Mouse (Mus musculus) MEL (cell line): ENCODE results near the gene Abhd11. TPM values are rescaled to one million over a fixed set of nuclear protein-coding genes. Genes with fewer than 3 reads are reported as not detected.
A peak's percentile ranks its signal among the peaks of the same experiment; 100 is the strongest.

ENCODE experiments used
- DNase-seq: peaks from one replicate; pipeline ENCODE4 v3.0.0; 2011; ENCODE audit warnings: low read depth, low spot score
- H3K27ac ChIP-seq: 2 replicates; pipeline ENCODE4 v1.5.1; 2012; ENCODE audit warnings: low read depth, mild to moderate bottlenecking, control low read depth, low read length, moderate library complexity; ENCODE audit not compliant: control insufficient read depth
- H3K27me3 ChIP-seq, 2 experiments: fragments of 150-350 bp in 1 of 2; sonication (generic) in 1 of 2; 2 replicates each; pipeline ENCODE4 v1.6.1; 2012; ENCODE audit warnings: low read length in 2 of 2, mild to moderate bottlenecking in 2 of 2, improper control_type of control experiment in 1 of 2, moderate library complexity in 1 of 2; ENCODE audit not compliant: insufficient read depth in 2 of 2, control insufficient read depth in 1 of 2
- H3K36me3 ChIP-seq, 2 experiments: 2 replicates each; pipeline ENCODE4 v1.6.1; 2012 to 2014; ENCODE audit warnings: low read length in 2 of 2, improper control_type of control experiment in 1 of 2, inconsistent platforms in 1 of 2, mild to moderate bottlenecking in 1 of 2; ENCODE audit not compliant: insufficient read depth in 2 of 2, control insufficient read depth in 1 of 2
- H3K4me1 ChIP-seq, 2 experiments: fragments of 150-350 bp in 1 of 2; sonication (generic) in 1 of 2; 2 replicates each; pipeline ENCODE4 v1.6.1; 2012; ENCODE audit warnings: low read length in 2 of 2, improper control_type of control experiment in 1 of 2, mild to moderate bottlenecking in 1 of 2; ENCODE audit not compliant: insufficient read depth in 2 of 2, control insufficient read depth in 1 of 2
- H3K4me3 ChIP-seq, 2 experiments: fragments of 150-350 bp in 1 of 2; sonication (generic) in 1 of 2; 2 replicates each; pipeline ENCODE4 v1.5.1; 2012; ENCODE audit warnings: low read depth in 2 of 2, low read length in 2 of 2, mild to moderate bottlenecking in 2 of 2, moderate library complexity in 2 of 2, control low read depth in 1 of 2, improper control_type of control experiment in 1 of 2; ENCODE audit not compliant: control insufficient read depth in 1 of 2, insufficient read depth in 1 of 2
- H3K79me2 ChIP-seq: 2 replicates; pipeline ENCODE4 v1.6.1; 2012; ENCODE audit warnings: mild to moderate bottlenecking, low read length, moderate library complexity; ENCODE audit not compliant: control insufficient read depth, poor library complexity, insufficient read depth
- H3K9ac ChIP-seq: 2 replicates; pipeline ENCODE4 v1.6.1; 2012; ENCODE audit warnings: low read depth, mild to moderate bottlenecking, control low read depth, low read length, moderate library complexity; ENCODE audit not compliant: control insufficient read depth, poor library complexity, severe bottlenecking
- H3K9me3 ChIP-seq: fragments of 150-350 bp; sonication (generic); replicated peaks from 2 replicates; pipeline ENCODE4 v1.6.1; 2012; ENCODE audit warnings: mild to moderate bottlenecking, low read length, improper control_type of control experiment, moderate library complexity; ENCODE audit not compliant: insufficient read depth
- BHLHE40 ChIP-seq: IDR thresholded peaks from 2 replicates; pipeline ENCODE4 v1.6.1; 2012; ENCODE audit warnings: low read depth, mild to moderate bottlenecking, inconsistent platforms, low read length, improper control_type of control experiment, borderline replicate concordance
- CHD1 ChIP-seq: IDR thresholded peaks from 2 replicates; pipeline ENCODE4 v1.6.1; 2012; ENCODE audit warnings: low read depth, mild to moderate bottlenecking, inconsistent platforms, low read length, improper control_type of control experiment
- CHD2 ChIP-seq: IDR thresholded peaks from 2 replicates; pipeline ENCODE4 v1.6.1; 2011; ENCODE audit warnings: low read length, improper control_type of control experiment
- CTCF ChIP-seq, 3 experiments: IDR thresholded peaks in 2 of 3; conservative IDR thresholded peaks in 1 of 3; 2 replicates each; pipeline ENCODE4 v1.5.1; 2011 to 2012; ENCODE audit warnings: low read length in 3 of 3, low read depth in 2 of 3, mild to moderate bottlenecking in 2 of 3, improper control_type of control experiment in 1 of 3, inconsistent platforms in 1 of 3, mixed read lengths in 1 of 3, moderate library complexity in 1 of 3; ENCODE audit not compliant: control insufficient read depth in 1 of 3, insufficient read depth in 1 of 3, poor library complexity in 1 of 3, severe bottlenecking in 1 of 3
- E2F4 ChIP-seq: IDR thresholded peaks from 2 replicates; pipeline ENCODE4 v1.6.1; 2011; ENCODE audit warnings: low read depth, low read length, improper control_type of control experiment, borderline replicate concordance
- ELF1 ChIP-seq: IDR thresholded peaks from 2 replicates; pipeline ENCODE4 v1.6.1; 2014; ENCODE audit warnings: low read depth, mild to moderate bottlenecking, inconsistent platforms, low read length, improper control_type of control experiment, moderate library complexity
- EP300 ChIP-seq, 2 experiments: IDR thresholded peaks; 2 replicates each; pipeline ENCODE4 v1.6.1; 2011; ENCODE audit warnings: improper control_type of control experiment in 2 of 2, low read length in 2 of 2, low read depth in 1 of 2, mild to moderate bottlenecking in 1 of 2
- ETS1 ChIP-seq: IDR thresholded peaks from 2 replicates; pipeline ENCODE4 v1.6.1; 2012; ENCODE audit warnings: low read depth, mild to moderate bottlenecking, inconsistent platforms, low read length, improper control_type of control experiment, moderate library complexity
- GABPA ChIP-seq: IDR thresholded peaks from 2 replicates; pipeline ENCODE4 v1.6.1; 2012; ENCODE audit warnings: low read depth, mild to moderate bottlenecking, inconsistent platforms, low read length, improper control_type of control experiment, moderate library complexity
- GATA1 ChIP-seq: IDR thresholded peaks from 2 replicates; pipeline ENCODE4 v1.6.1; 2011; ENCODE audit warnings: low read depth, low read length, improper control_type of control experiment
- JUND ChIP-seq: IDR thresholded peaks from 2 replicates; pipeline ENCODE4 v1.6.1; 2011; ENCODE audit warnings: low read depth, mild to moderate bottlenecking, improper control_type of control experiment, low read length
- KAT2A ChIP-seq: conservative IDR thresholded peaks from 2 replicates; pipeline ENCODE4 v1.6.1; 2012; ENCODE audit warnings: low read depth, low read length, improper control_type of control experiment, inconsistent platforms
- MAX ChIP-seq: IDR thresholded peaks from 2 replicates; pipeline ENCODE4 v1.6.1; 2011; ENCODE audit warnings: low read length, improper control_type of control experiment
- MAZ ChIP-seq: IDR thresholded peaks from 2 replicates; pipeline ENCODE4 v1.6.1; 2012; ENCODE audit warnings: low read depth, mild to moderate bottlenecking, inconsistent platforms, low read length, improper control_type of control experiment
- MEF2A ChIP-seq: IDR thresholded peaks from 2 replicates; pipeline ENCODE4 v1.6.1; 2014; ENCODE audit warnings: low read depth, mild to moderate bottlenecking, inconsistent platforms, low read length, improper control_type of control experiment; ENCODE audit not compliant: poor library complexity, insufficient replicate concordance, severe bottlenecking; ENCODE audit errors: extremely low read depth
- MXI1 ChIP-seq: IDR thresholded peaks from 2 replicates; pipeline ENCODE4 v1.6.1; 2011; ENCODE audit warnings: mild to moderate bottlenecking, low read depth, low read length, improper control_type of control experiment
- MYB ChIP-seq: IDR thresholded peaks from 2 replicates; pipeline ENCODE4 v1.6.1; 2011; ENCODE audit warnings: mild to moderate bottlenecking, low read depth, low read length, improper control_type of control experiment
- MYC ChIP-seq: IDR thresholded peaks from 2 replicates; pipeline ENCODE4 v1.6.1; 2011; ENCODE audit warnings: low read depth, mild to moderate bottlenecking, low read length, improper control_type of control experiment, moderate library complexity
- NELFE ChIP-seq: IDR thresholded peaks from 2 replicates; pipeline ENCODE4 v1.6.1; 2011; ENCODE audit warnings: low read depth, low read length, improper control_type of control experiment
- NRF1 ChIP-seq: IDR thresholded peaks from 2 replicates; pipeline ENCODE4 v1.6.1; 2014; ENCODE audit warnings: low read depth, mild to moderate bottlenecking, inconsistent platforms, low read length, improper control_type of control experiment, moderate library complexity; ENCODE audit not compliant: poor library complexity, insufficient read depth, severe bottlenecking
- POLR2A ChIP-seq, 2 experiments: IDR thresholded peaks; 2 replicates each; pipeline ENCODE4 v1.6.1; 2011 to 2012; ENCODE audit warnings: low read length in 2 of 2, mild to moderate bottlenecking in 2 of 2, control low read depth in 1 of 2, improper control_type of control experiment in 1 of 2, low read depth in 1 of 2, moderate library complexity in 1 of 2; ENCODE audit not compliant: control insufficient read depth in 1 of 2, insufficient read depth in 1 of 2, poor library complexity in 1 of 2
- POLR2AphosphoS2 ChIP-seq: IDR thresholded peaks from 2 replicates; pipeline ENCODE4 v1.6.1; 2011; ENCODE audit warnings: low read length, improper control_type of control experiment
- POLR2AphosphoS5 ChIP-seq: IDR thresholded peaks from 2 replicates; pipeline ENCODE4 v1.6.1; 2012; ENCODE audit warnings: low read depth, borderline replicate concordance, mild to moderate bottlenecking, inconsistent platforms, low read length, moderate library complexity, mixed read lengths
- RAD21 ChIP-seq: IDR thresholded peaks from 2 replicates; pipeline ENCODE4 v1.6.1; 2011; ENCODE audit warnings: mild to moderate bottlenecking, low read depth, low read length, improper control_type of control experiment
- RCOR1 ChIP-seq: IDR thresholded peaks from 2 replicates; pipeline ENCODE4 v1.6.1; 2012; ENCODE audit warnings: low read depth, mild to moderate bottlenecking, inconsistent platforms, low read length, improper control_type of control experiment
- SIN3A ChIP-seq: IDR thresholded peaks from 2 replicates; pipeline ENCODE4 v1.6.1; 2012; ENCODE audit warnings: low read length, improper control_type of control experiment, inconsistent platforms
- SMC3 ChIP-seq: IDR thresholded peaks from 2 replicates; pipeline ENCODE4 v1.6.1; 2011; ENCODE audit warnings: low read depth, low read length, improper control_type of control experiment
- TCF12 ChIP-seq: IDR thresholded peaks from 2 replicates; pipeline ENCODE4 v1.6.1; 2014; ENCODE audit warnings: low read depth, mild to moderate bottlenecking, inconsistent platforms, low read length, improper control_type of control experiment, moderate library complexity
- UBTF ChIP-seq: IDR thresholded peaks from 2 replicates; pipeline ENCODE4 v1.6.1; 2012; ENCODE audit warnings: low read depth, mild to moderate bottlenecking, inconsistent platforms, low read length, improper control_type of control experiment, moderate library complexity, borderline replicate concordance; ENCODE audit not compliant: insufficient read depth
- USF1 ChIP-seq: IDR thresholded peaks from 2 replicates; pipeline ENCODE4 v1.6.1; 2014; ENCODE audit warnings: low read depth, mild to moderate bottlenecking, inconsistent platforms, low read length, improper control_type of control experiment, moderate library complexity
- USF2 ChIP-seq, 2 experiments: IDR thresholded peaks; 2 replicates each; pipeline ENCODE4 v1.6.1; 2011 to 2012; ENCODE audit warnings: improper control_type of control experiment in 2 of 2, low read length in 2 of 2, borderline replicate concordance in 1 of 2, inconsistent platforms in 1 of 2, low read depth in 1 of 2, mild to moderate bottlenecking in 1 of 2; ENCODE audit not compliant: insufficient read depth in 1 of 2
- ZC3H11A ChIP-seq: IDR thresholded peaks from 2 replicates; pipeline ENCODE4 v1.6.1; 2012; ENCODE audit warnings: low read depth, mild to moderate bottlenecking, inconsistent platforms, low read length, improper control_type of control experiment
- ZMIZ1 ChIP-seq: IDR thresholded peaks from 2 replicates; pipeline ENCODE4 v1.6.1; 2012; ENCODE audit warnings: low read depth, mild to moderate bottlenecking, inconsistent platforms, low read length, improper control_type of control experiment, moderate library complexity
- ZNF384 ChIP-seq: IDR thresholded peaks from 2 replicates; pipeline ENCODE4 v1.6.1; 2012; ENCODE audit warnings: low read depth, mild to moderate bottlenecking, inconsistent platforms, low read length, improper control_type of control experiment
- polyA plus RNA-seq, 2 experiments: library from polyadenylated mRNA; stranded (reverse) in 1 of 2; unstranded in 1 of 2; fragments of >175 nt in 1 of 2; fragments of >200 nt in 1 of 2; gene quantifications; 2 replicates each; pipeline versions ENCODE4 v1.2.1 to v1.2.4; 2012; ENCODE audit warnings: low replicate concordance in 2 of 2, low read depth in 1 of 2; ENCODE audit not compliant: insufficient read length in 2 of 2, insufficient read depth in 1 of 2, missing spikeins in 1 of 2
- total RNA-seq: library from RNA; depleted of rRNA; stranded (reverse); fragments of 300-350 nt; gene quantifications from 2 replicates; pipeline ENCODE4 v1.2.3, GENCODE M21; 2012; rRNA removed

Gene Abhd11
- total RNA-seq, result 43.0 and 55.9 TPM in 2 replicates
- polyA plus RNA-seq, result 10 to 100 TPM in 1 of 2 experiments, not detected in 1; 51.7 TPM

- Histone ChIP-seq H3K79me2 (peaks cover 5% of the 10 kb centered on the region; the same call in 1 of the 2 replicates), H3K4me1 (peaks cover 2 to 14% of the 10 kb centered on the region in 2 experiments; a peak in 3 of 4 replicates), H3K4me3 (peak within 1 kb of the TSS; percentile 85 to 97), H3K9me3 (no peaks in the 10 kb centered on the region), H3K36me3 (peaks cover 0 to 3% of the 10 kb centered on the region in 2 experiments; a peak in 2 of 4 replicates), H3K27me3 (peaks cover 6% of the 10 kb centered on the region in 2 experiments; a peak in 3 of 4 replicates), H3K9ac (peak within 1 kb of the TSS; percentile 93), H3K27ac (peak within 1 kb of the TSS; percentile 92)
- DNase-seq, result peak; percentile 100
- no peak; a peak in 1 of 4 replicates for TF ChIP-seq EP300 (IDR thresholded peaks at IDR 0.05; ENCODE audit: low read depth in 1 of 2, low read length in 2 of 2)
- TF ChIP-seq TCF12, result no peak
- peak; percentile 53 to 64; a peak in 3 of 4 replicates for TF ChIP-seq POLR2A (IDR thresholded peaks at IDR 0.05; ENCODE audit: control insufficient read depth in 1 of 2, insufficient read depth in 1 of 2, low read depth in 1 of 2, low read length in 2 of 2, poor library complexity in 1 of 2)
- TF ChIP-seq ZMIZ1, result peak; percentile 93
- TF ChIP-seq USF1, result peak; percentile 92
- TF ChIP-seq BHLHE40, result peak; percentile 37; the same call in 1 of the 2 replicates
- TF ChIP-seq KAT2A, result no peak
- peak; percentile 41; the same call in 1 of the 2 replicates for TF ChIP-seq POLR2AphosphoS5
- peak; percentile 68 for TF ChIP-seq MAX
- peak; percentile 79 for TF ChIP-seq MXI1
- 0 out of 2 replicates have a peak, but pooled peaks have one; percentile 13 for TF ChIP-seq MEF2A
- 0 out of 2 replicates have a peak, but pooled peaks have one; percentile 4 for TF ChIP-seq NRF1
- peak; percentile 59; the same call in 1 of the 2 replicates for TF ChIP-seq MAZ
- TF ChIP-seq SIN3A, result peak; percentile 72
- peak; percentile 73 for TF ChIP-seq MYC
- TF ChIP-seq ELF1, result peak; percentile 83
- no peak for TF ChIP-seq RAD21
- TF ChIP-seq ZNF384, result no peak
- no peak for TF ChIP-seq SMC3
- TF ChIP-seq ETS1, result peak; percentile 86
- no peak for TF ChIP-seq MYB
- TF ChIP-seq GABPA, result no peak
- no peak for TF ChIP-seq CTCF (IDR thresholded peaks at IDR 0.05 in 2 of 3, conservative IDR thresholded peaks at IDR 0.05 in 1 of 3; ENCODE audit: control insufficient read depth in 1 of 3, insufficient read depth in 1 of 3, low read depth in 2 of 3, low read length in 3 of 3, poor library complexity in 1 of 3, severe bottlenecking in 1 of 3)
- peak; percentile 72 for TF ChIP-seq POLR2AphosphoS2
- no peak for TF ChIP-seq GATA1
- no peak for TF ChIP-seq JUND
- no peak for TF ChIP-seq E2F4
- no peak for TF ChIP-seq UBTF
- no peak for TF ChIP-seq RCOR1
- TF ChIP-seq USF2 (IDR thresholded peaks at IDR 0.05; ENCODE audit: borderline replicate concordance in 1 of 2, insufficient read depth in 1 of 2, low read depth in 1 of 2, low read length in 2 of 2), result peak in 1 of 2 experiments; percentile 47; a peak in 1 of 4 replicates
- peak; percentile 56 for TF ChIP-seq NELFE
- no peak for TF ChIP-seq CHD1
- TF ChIP-seq CHD2, result no peak
- TF ChIP-seq ZC3H11A, result no peak
Observed at GRCm38 (mm10) chr5:135008671-135009589, at the start of gene Abhd11. Gene Abhd11, plus strand, starts transcription at chr5:135009152.
